Mouse (Mus musculus) heart, adult 2 months (tissue): ENCODE data around the gene Mrps6. TPM values are rescaled to one million over a fixed set of nuclear protein-coding genes. Genes with fewer than 3 reads are reported as not detected.

ENCODE experiments used
- DNase-seq, 2 experiments: peaks; one replicate each; pipeline ENCODE4 v3.0.0; 2021
- H3K27ac ChIP-seq: fragments of 200-600 bp; 2 replicates; pipeline ENCODE4 v1.8.1; 2022
- H3K27me3 ChIP-seq: fragments of 200-500 bp; 2 replicates; pipeline ENCODE4 v1.6.1; 2012; ENCODE audit warnings: mild to moderate bottlenecking, low read length, inconsistent platforms, mixed read lengths; ENCODE audit not compliant: control insufficient read depth, insufficient read depth
- H3K36me3 ChIP-seq: fragments of 200-500 bp; 2 replicates; pipeline ENCODE4 v1.6.1; 2012; ENCODE audit warnings: low read length, inconsistent platforms; ENCODE audit not compliant: control insufficient read depth, insufficient read depth
- H3K4me1 ChIP-seq: fragments of 200-500 bp; 2 replicates; pipeline ENCODE4 v1.6.1; 2011; ENCODE audit warnings: low read length; ENCODE audit not compliant: control insufficient read depth, insufficient read depth
- H3K4me3 ChIP-seq: fragments of 200-600 bp; 2 replicates; pipeline ENCODE4 v1.8.1; 2022
- H3K79me2 ChIP-seq: fragments of 200-500 bp; replicated peaks from 2 replicates; pipeline ENCODE4 v1.6.1; 2012; ENCODE audit warnings: mild to moderate bottlenecking, inconsistent platforms, low read length, moderate library complexity, mixed read lengths; ENCODE audit not compliant: control insufficient read depth, insufficient read depth
- H3K9ac ChIP-seq: fragments of 200-500 bp; 2 replicates; pipeline ENCODE4 v1.6.1; 2012; ENCODE audit warnings: low read depth, mild to moderate bottlenecking, control low read depth, inconsistent platforms, low read length, mixed read lengths
- CTCF ChIP-seq: fragments of 200-600 bp; IDR thresholded peaks from 2 replicates; pipeline ENCODE4 v1.8.1; 2022; ENCODE audit warnings: antibody characterized with exemption, mild to moderate bottlenecking, moderate library complexity
- EP300 ChIP-seq: fragments of 200-500 bp; IDR thresholded peaks from 2 replicates; pipeline ENCODE4 v1.6.1; 2011; ENCODE audit warnings: low read depth, low read length, control low read depth; ENCODE audit not compliant: insufficient read depth
- POLR2A ChIP-seq: fragments of 200-500 bp; IDR thresholded peaks from 2 replicates; pipeline ENCODE4 v1.6.1; 2011; ENCODE audit warnings: mild to moderate bottlenecking, low read depth, low read length, control low read depth; ENCODE audit not compliant: insufficient read depth
- WGBS: fragments of 180-500 bp; shearing (Covaris S2); methylation state at CpG from one replicate; pipeline ENCODE4 v1.1.7; 2018; 5-methylcytosine and 5-hydroxymethylcytosine counted together
- intact Hi-C: fragments of 180-260 bp; cut with DNase I; formaldehyde crosslinking; loops from one replicate; pipeline ENCODE4 v1.15.1; 2025
- polyA plus RNA-seq: library from polyadenylated mRNA; depleted of rRNA; stranded (reverse); fragments of >200 nt; gene quantifications from 2 replicates; pipeline ENCODE4 v1.2.3, GENCODE M21; 2012
- total RNA-seq, 2 experiments: library from RNA; stranded (reverse); gene quantifications; 2 replicates each; pipeline ENCODE4 v1.2.3; 2021

Gene Mrps6
- total and polyA plus RNA-seq, 3 experiments = 40.5 to 58.4 (median 53.0) TPM

- Histone ChIP-seq H3K9ac (no peak overlapping the region), H3K4me1 (peaks cover 2% of the 10 kb centered on the region), H3K27ac (no peak overlapping the region), H3K79me2 (peaks cover 2% of the 10 kb centered on the region), H3K4me3 (no peak overlapping the region), H3K36me3 (peaks cover 4% of the 10 kb centered on the region; the same call in 1 of the 2 replicates), H3K27me3 (no peaks in the 10 kb centered on the region)
- no peak for TF ChIP-seq EP300
- no peak for TF ChIP-seq CTCF
- DNase-seq = no peak
- 84% methylated on average over 10 of the region's 10 CpGs for WGBS
- intact Hi-C loops = no loop called here
These were observed 25.8 kb downstream of the Mrps6 start for GRCm38 (mm10) chr16:92083771-92084453.

GRCm38 (mm10) chr16:92089225-92089624 is 31.2 kb downstream of the Mrps6 start:
- DNase-seq = no peak
- intact Hi-C loops = no loop called here
- Histone ChIP-seq H3K4me1 (peaks cover 2% of the 10 kb centered on the region), H3K9ac (no peak overlapping the region), H3K36me3 (no peaks in the 10 kb centered on the region), H3K27me3 (no peaks in the 10 kb centered on the region), H3K27ac (no peak overlapping the region), H3K79me2 (no peaks in the 10 kb centered on the region), H3K4me3 (no peak overlapping the region)
- WGBS = 38% methylated on average over 3 of the region's 3 CpGs
- no peak for TF ChIP-seq POLR2A
- TF ChIP-seq EP300 = no peak
- TF ChIP-seq CTCF = no peak

GRCm38 (mm10) chr16:92091876-92092275 is 33.8 kb downstream of the Mrps6 start:
- DNase-seq = no peak
- peaks cover 2% of the 10 kb centered on the region for H3K4me1 ChIP-seq
- H3K79me2 ChIP-seq = no peaks in the 10 kb centered on the region
- no peaks in the 10 kb centered on the region for H3K36me3 ChIP-seq
- no peak overlapping the region for H3K9ac ChIP-seq
- no peaks in the 10 kb centered on the region for H3K27me3 ChIP-seq
- WGBS = 72% methylated on average over 5 of the region's 5 CpGs
- no peak for TF ChIP-seq CTCF
- no peak for TF ChIP-seq POLR2A
- no peak for TF ChIP-seq EP300
- no peak overlapping the region for H3K4me3 ChIP-seq
- intact Hi-C loops = no loop called here
- H3K27ac ChIP-seq = no peak overlapping the region

GRCm38 (mm10) chr16:92098351-92099051 is 40.4 kb downstream of the Mrps6 start:
- Histone ChIP-seq H3K36me3 (no peaks in the 10 kb centered on the region), H3K4me1 (peaks cover 2% of the 10 kb centered on the region), H3K27me3 (no peaks in the 10 kb centered on the region), H3K27ac (no peak overlapping the region), H3K79me2 (no peaks in the 10 kb centered on the region), H3K9ac (no peak overlapping the region), H3K4me3 (no peak overlapping the region)
- no peak for DNase-seq
- TF ChIP-seq CTCF = no peak
- TF ChIP-seq EP300 = no peak
- intact Hi-C loops = no loop called here
- 92% methylated on average over 10 of the region's 10 CpGs for WGBS

DNA sequence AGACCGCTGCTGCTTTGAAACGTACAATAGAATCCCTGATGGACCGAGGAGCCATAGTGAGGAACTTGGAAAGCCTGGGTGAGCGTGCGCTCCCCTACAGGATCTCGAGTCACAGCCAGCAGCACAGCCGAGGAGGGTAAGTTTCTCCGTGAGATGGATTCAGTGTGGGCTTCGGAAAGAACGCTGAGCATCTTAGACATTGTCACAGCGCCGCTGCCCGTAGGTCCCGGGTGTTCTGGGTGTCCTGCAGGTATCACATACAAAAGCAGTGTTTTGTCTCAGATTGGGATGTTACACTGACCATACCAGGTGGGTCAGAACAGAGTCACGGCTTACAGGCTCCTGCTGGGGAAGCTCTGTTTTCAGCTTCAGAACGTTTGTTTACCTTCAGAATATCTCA is 41.5 kb downstream of the Mrps6 start:
- Histone ChIP-seq H3K4me1 (peaks cover 3% of the 10 kb centered on the region), H3K79me2 (no peaks in the 10 kb centered on the region), H3K27ac (no peak overlapping the region), H3K4me3 (no peak overlapping the region), H3K36me3 (no peaks in the 10 kb centered on the region), H3K27me3 (no peaks in the 10 kb centered on the region), H3K9ac (no peak overlapping the region)
- no peak for DNase-seq
- intact Hi-C loops = no loop called here
- TF ChIP-seq CTCF (no peak), EP300 (no peak), POLR2A (no peak)
- 91% methylated on average over 16 of the region's 16 CpGs for WGBS

DNA sequence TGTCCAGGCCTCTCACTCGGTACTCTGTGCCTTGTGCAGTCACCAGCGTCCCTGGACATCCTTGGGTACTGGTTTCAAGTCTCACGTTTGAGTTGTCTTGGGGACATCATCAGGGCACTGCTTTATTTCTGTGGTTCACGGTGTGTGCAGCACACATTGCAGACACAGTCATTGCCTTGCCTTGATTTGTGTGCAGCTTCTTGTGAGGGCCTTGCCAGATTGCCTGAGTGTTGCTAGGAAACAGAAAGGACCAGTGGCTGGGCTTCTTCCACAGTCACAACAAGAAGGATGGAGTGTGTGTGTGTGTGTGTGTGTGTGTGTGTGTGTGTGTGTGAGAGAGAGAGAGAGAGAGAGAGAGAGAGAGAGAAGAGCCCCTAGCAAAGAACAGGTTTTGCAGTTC is 42.0 kb downstream of the Mrps6 start:
- Histone ChIP-seq H3K36me3 (no peaks in the 10 kb centered on the region), H3K9ac (no peak overlapping the region), H3K4me3 (no peak overlapping the region), H3K4me1 (peaks cover 3% of the 10 kb centered on the region), H3K27ac (no peak overlapping the region), H3K27me3 (no peaks in the 10 kb centered on the region), H3K79me2 (no peaks in the 10 kb centered on the region)
- no peak for DNase-seq
- 89% methylated on average over 4 of the region's 4 CpGs for WGBS
- intact Hi-C loops = no loop called here
- TF ChIP-seq CTCF (no peak), EP300 (no peak), POLR2A (no peak)
